Mouse (Mus musculus) heart, adult 11 months (tissue): Measurements from ENCODE around the gene Zbtb9.

Experiments used
- DNase-seq: peaks from one replicate; pipeline ENCODE4 v3.0.0; 2022

The Zbtb9 gene

GRCm38 (mm10) chr17:27017564-27018499 lies 44.9 kb downstream of the Zbtb9 start:
- DNase-seq, result peak; percentile 97

- peak; percentile 94 for DNase-seq
These were observed 45.7 kb downstream of the Zbtb9 start for GRCm38 (mm10) chr17:27018555-27019196.

GRCm38 (mm10) chr17:27021076-27021475 lies 48.1 kb downstream of the Zbtb9 start:
- no peak for DNase-seq

GRCm38 (mm10) chr17:27021736-27022135 lies 48.8 kb downstream of the Zbtb9 start:
- DNase-seq, result no peak

DNA sequence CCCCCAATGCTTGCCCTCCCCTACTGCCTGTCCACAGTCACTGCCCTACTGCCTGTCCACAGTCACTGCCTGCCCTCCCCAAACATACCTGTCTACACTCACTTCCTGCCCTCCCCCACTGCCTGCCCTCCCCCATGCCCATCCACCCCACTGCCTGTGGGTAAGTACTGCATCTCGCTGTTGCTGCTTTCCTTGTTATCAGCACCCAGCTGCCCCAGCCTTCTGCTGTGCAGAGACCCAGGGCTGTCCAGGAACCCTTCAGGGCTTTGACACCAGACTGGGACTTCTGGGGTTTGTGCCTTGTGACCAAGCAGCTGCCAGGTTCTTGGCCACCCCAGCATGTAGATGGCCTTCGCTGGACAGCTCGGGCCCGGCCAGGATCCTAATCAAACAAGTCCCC lies 50.4 kb downstream of the Zbtb9 start:
- no peak for DNase-seq

GRCm38 (mm10) chr17:27025326-27025902 lies 52.4 kb downstream of the Zbtb9 start:
- peak; percentile 92 for DNase-seq

DNA sequence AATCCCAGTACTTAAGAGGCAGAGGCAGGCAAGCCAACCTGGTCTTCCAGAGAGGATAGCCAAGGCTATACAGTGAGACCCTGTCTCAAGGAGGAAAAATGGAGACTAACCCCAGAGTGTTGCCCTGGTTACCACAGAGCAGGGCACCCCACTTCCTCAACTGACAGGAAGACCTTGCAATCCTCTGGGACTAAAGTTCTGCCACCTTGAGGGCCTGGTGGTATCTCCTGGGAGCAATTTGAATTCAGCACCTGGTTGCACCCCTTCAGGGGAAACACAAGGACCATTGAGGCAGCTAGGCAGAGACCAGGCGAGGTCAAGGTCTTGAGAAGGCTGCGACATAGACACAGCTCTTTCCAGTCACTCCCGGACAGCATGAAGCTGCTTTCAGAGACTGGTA lies 53.0 kb downstream of the Zbtb9 start:
- no peak for DNase-seq

DNA sequence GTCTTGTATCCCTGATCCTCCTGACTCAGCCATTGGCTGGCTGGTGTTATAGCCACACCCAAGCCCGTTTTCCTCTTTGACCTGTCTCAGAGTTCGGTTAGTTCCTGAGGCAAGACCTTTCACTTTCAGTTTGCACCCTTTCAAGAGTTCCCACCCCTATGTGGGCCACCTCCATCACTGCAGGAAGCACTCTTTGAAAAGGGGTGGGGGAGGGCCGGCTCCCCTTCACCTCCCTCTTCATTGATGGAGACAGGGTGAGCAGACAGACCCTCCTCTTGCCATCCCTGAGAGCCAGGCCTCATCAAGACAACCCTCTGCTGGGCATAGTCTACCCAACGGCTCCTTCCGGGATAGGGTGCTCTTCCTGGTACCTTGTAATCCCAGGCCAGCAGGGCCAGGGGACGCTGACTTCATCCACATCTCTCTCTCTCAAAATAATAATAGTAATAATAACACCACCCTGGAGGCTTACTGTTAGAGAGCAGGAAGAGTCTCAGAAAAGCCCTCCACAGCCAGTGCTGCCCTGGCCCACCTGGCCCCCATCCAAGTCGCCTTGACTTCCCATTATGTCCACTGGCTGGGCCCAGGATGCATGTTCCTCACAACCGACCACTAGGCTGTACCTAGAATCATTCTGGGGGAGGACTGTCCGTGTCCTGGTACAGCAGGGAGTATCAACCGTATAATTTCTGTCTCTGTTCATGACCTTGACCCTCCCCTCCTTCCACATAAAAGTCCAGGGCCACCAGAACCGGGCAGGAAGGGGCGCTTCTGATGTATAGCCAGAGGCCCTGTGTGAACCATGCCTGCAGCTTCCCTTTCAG lies 54.7 kb downstream of the Zbtb9 start:
- peak; percentile 98 for DNase-seq

- peak; percentile 99 for DNase-seq
These were observed 55.4 kb downstream of the Zbtb9 start for GRCm38 (mm10) chr17:27028284-27028795.

DNA sequence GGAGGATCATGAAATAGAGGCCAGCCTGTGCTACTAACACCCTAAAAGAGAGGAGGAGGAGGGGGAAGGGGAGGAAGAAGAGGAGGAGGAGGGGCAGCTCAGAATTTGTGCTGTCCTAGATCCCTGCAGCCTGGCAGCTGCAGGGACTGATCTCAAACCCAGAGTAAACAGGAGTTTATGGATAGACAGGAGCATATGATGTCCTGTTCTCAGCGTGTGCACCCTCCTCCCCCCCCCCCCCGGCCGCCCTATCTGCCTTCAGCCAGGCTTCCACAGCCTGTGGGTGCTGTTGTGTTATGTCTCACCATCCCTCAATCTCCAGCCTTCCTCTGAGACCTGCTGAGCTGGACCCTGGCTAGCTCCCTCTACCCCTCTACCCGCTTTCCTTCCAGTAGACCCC lies 55.9 kb downstream of the Zbtb9 start, which contains the start of gene Bak1:
Gene Bak1 (minus strand): TSS at position 101 of the 400 bp plus-strand sequence.
- DNase-seq, result no peak

- DNase-seq, result no peak
These were observed 56.5 kb downstream of the Zbtb9 start for GRCm38 (mm10) chr17:27029431-27029830.

DNA sequence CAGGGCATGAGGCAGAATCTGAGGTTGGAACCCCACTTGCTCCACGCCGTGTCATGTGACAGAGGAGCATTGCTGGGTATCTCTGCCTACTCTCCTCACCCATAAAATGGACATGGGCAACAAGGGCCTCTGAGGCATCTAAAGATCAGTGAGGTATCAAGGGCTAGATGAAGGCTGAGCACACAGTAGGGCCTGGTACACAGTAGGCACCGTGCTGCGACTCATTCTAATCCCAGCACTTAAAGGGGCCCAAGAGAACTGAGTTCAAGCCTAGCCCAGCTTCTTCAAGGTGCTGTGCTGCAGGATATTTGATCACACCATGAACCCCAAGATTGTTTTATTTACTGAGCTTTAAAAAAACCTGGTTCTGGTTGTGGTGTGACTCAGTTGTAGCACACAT lies 57.9 kb downstream of the Zbtb9 start:
- no peak for DNase-seq

- DNase-seq, result no peak
These were observed 59.4 kb downstream of the Zbtb9 start for GRCm38 (mm10) chr17:27032328-27032727.

- DNase-seq, result peak; percentile 98
These were observed 59.9 kb downstream of the Zbtb9 start for GRCm38 (mm10) chr17:27032869-27033268.

DNA sequence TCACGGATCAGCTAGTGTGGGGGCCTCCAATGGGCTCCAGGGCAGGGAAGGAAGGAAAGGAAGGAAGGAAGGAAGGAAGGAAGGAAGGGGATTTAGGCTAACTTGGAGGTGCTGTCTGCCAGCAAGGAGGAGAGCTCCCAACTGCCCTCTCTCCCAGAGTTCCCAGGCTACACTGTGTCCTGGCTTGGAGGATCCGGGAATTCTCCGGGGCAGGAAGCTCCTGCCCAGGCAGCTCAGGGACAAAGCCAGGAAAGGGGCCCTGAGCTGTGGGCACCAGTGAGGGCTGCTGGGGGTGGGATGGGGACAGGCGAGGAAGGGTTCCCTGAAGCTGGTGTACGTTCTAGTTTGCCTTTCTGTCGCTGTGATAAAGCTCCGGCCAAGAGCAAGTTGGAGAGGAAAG lies 63.5 kb downstream of the Zbtb9 start:
- no peak for DNase-seq

- DNase-seq, result no peak
These were observed 65.5 kb downstream of the Zbtb9 start for GRCm38 (mm10) chr17:27038335-27039050.

DNA sequence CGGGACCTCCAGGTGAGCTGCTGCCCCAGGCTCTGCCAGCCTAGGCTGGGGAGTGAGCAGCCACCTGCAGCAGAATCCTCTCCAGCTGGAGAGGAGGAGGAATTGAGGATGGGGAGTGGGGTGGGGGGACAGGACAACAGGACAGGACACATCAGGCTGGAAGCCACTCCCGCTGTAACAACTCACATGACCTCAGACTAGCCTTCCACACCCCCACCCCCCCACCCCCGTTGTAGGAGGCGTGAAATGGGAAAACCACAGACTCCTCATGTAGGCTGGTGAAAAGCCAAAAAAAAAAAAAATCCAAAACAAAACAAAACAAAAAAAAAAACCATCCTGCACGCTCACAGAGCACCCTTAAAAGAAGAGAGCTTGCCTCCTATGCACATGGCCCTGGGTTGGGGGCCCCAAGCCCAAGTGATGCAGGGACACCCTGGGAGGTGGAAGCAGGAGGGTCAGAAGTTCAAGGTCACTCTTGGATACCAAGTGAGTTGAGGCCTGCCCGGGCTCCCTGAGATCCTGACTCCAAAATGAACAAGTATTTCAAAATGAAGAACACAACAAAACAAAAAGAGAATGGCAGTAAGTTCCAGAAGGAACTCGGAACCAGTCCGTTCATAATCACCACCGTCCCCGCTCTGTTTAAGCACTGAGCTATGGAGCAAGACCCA lies 66.6 kb downstream of the Zbtb9 start:
- no peak for DNase-seq

GRCm38 (mm10) chr17:27040304-27041045 lies 67.5 kb downstream of the Zbtb9 start:
- no peak for DNase-seq

GRCm38 (mm10) chr17:27041046-27041786 lies 68.2 kb downstream of the Zbtb9 start:
- no peak for DNase-seq

GRCm38 (mm10) chr17:27041787-27042055 lies 68.8 kb downstream of the Zbtb9 start:
- DNase-seq, result no peak
